Mouse (Mus musculus): ENCODE results near the gene Pias1. TPM values are rescaled to one million over a fixed set of nuclear protein-coding genes. Genes with fewer than 3 reads are reported as not detected.

Pias1 gene
- polyA plus RNA-seq, 1 experiment from 2014 or later: 65.8 TPM

Other genes with a start within 250 kb of the Pias1 start
- gene Fem1b, start 176.0 kb downstream of the Pias1 start, polyA plus RNA-seq (2016; fragmentation: Nextera tagmentation; extraction: Ambion mirVana): 61.5 and 67.9 TPM in 2 replicates
- 8.2 and 8.9 TPM in 2 replicates for gene Cln6, start 149.1 kb downstream of the Pias1 start, polyA plus RNA-seq (2016; fragmentation: Nextera tagmentation; extraction: Ambion mirVana)
- 2.5 and 3.6 TPM in 2 replicates for gene Calml4, start 129.8 kb downstream of the Pias1 start, polyA plus RNA-seq (2016; fragmentation: Nextera tagmentation; extraction: Ambion mirVana)
- gene Skor1, start 161.0 kb upstream of the Pias1 start, polyA plus RNA-seq (2016; fragmentation: Nextera tagmentation; extraction: Ambion mirVana): 0.19 and 0.26 TPM in 2 replicates